ENCODE assay signal across 26 mouse cellular contexts in the genomic region with DNA sequence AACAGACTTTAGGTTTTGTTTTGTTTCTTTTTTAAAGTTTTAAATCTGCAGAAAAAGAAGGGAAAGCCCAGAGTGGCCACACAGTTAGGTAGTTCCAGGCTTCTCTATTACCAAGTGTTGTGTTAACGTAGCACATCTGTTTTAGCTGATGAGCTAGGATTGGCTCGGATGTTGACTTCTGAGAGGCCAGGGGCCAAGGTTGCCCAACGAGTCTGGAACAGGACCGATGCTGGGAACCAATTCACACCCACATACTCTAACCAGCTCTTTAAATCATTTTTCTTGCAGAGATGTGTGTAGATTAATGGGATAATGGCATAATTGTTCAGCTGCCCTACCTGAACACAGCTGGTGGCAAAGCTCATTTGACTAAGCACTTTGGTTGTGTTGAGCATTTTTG.
"Had no signal": no experiment of that assay in that cellular context is flagged by ENCODE, and none has a peak within 500 bp of the region (broad histone marks: within the 10 kb centered on the region; RNA-seq: fewer than 3 reads in every experiment).

No protein-coding gene starts in this region.

- H3K4me3 ChIP-seq: heart, embryonic 10.5 days; heart, embryonic 12.5 days; hindbrain, embryonic 12.5 days; layer of hippocampus, adult 2 months; limb, embryonic 15.5 days had no signal

- ATAC-seq: forebrain, embryonic 16.5 days; hindbrain, embryonic 16.5 days; inflammation-experienced regulatory T-cells, adult 6 months; intestine, embryonic 15.5 days; intestine, postnatal 0 days had no signal

- DNase-seq: gastrocnemius, adult 2 months; gastrocnemius, postnatal 10 days; gastrocnemius, postnatal 25 days; heart, adult 18-20 months; heart, postnatal 10 days; heart, postnatal 4 days; kidney, adult 18-20 months; kidney, adult 8-10 months; kidney, postnatal 14 days; kidney, postnatal 36 days; left cerebral cortex, postnatal 4 days had no signal

- H3K27ac ChIP-seq: hindbrain, embryonic 10.5 days; hindbrain, embryonic 12.5 days; hindbrain, embryonic 14.5 days; intestine, embryonic 15.5 days; kidney, postnatal 0 days; layer of hippocampus, adult 2 months; limb, embryonic 13.5 days had no signal

- H3K36me3 ChIP-seq: heart, embryonic 10.5 days; heart, embryonic 12.5 days; hindbrain, embryonic 10.5 days; hindbrain, embryonic 12.5 days; intestine, embryonic 15.5 days; kidney, embryonic 15.5 days; limb, embryonic 13.5 days; limb, embryonic 15.5 days had no signal

- H3K9ac ChIP-seq: heart, embryonic 12.5 days; hindbrain, embryonic 12.5 days; hindbrain, embryonic 14.5 days; intestine, embryonic 15.5 days; kidney, embryonic 15.5 days; limb, embryonic 13.5 days; limb, embryonic 15.5 days had no signal

- H3K27me3 ChIP-seq: heart, embryonic 12.5 days; intestine, embryonic 15.5 days; kidney, embryonic 15.5 days; limb, embryonic 13.5 days; limb, embryonic 15.5 days had no signal

- H3K4me2 ChIP-seq: hindbrain, embryonic 12.5 days; hindbrain, embryonic 14.5 days; limb, embryonic 15.5 days had no signal

- H3K9me3 ChIP-seq: heart, embryonic 10.5 days; heart, embryonic 12.5 days; hindbrain, embryonic 10.5 days; hindbrain, embryonic 12.5 days; intestine, embryonic 15.5 days; kidney, embryonic 15.5 days; limb, embryonic 13.5 days; limb, embryonic 15.5 days had no signal
